Mouse (Mus musculus) neural tube, embryonic 13.5 days (tissue): Measurements from ENCODE around the gene Cfl1. TPM values are rescaled to one million over a fixed set of nuclear protein-coding genes. Genes with fewer than 3 reads are reported as not detected.
A peak's percentile ranks its signal among the peaks of the same experiment; 100 is the strongest.

ENCODE experiments used
- ATAC-seq: fragments of 200-750 bp; cut with Nextera tagmentation; 2 replicates; pipeline ENCODE4 v1.8.0; 2017; ENCODE audit warnings: low read depth, mild to moderate bottlenecking, moderate TSS enrichment, moderate library complexity
- H3K27ac ChIP-seq: fragments of 300-500 bp; sonication (generic); replicated peaks from 2 replicates; pipeline ENCODE4 v1.5.1; 2015; ENCODE audit warnings: moderate library complexity, mild to moderate bottlenecking, inconsistent platforms
- H3K27me3 ChIP-seq: fragments of 300-500 bp; sonication (generic); 2 replicates; pipeline ENCODE4 v1.6.1; 2015; ENCODE audit warnings: mild to moderate bottlenecking, inconsistent platforms
- H3K36me3 ChIP-seq: fragments of 300-500 bp; sonication (generic); 2 replicates; pipeline ENCODE4 v1.6.1; 2015; ENCODE audit warnings: mild to moderate bottlenecking, inconsistent platforms
- H3K4me1 ChIP-seq: fragments of 300-500 bp; sonication (generic); replicated peaks from 2 replicates; pipeline ENCODE4 v1.6.1; 2015; ENCODE audit warnings: inconsistent platforms
- H3K4me2 ChIP-seq: fragments of 300-500 bp; sonication (generic); 2 replicates; pipeline ENCODE4 v1.6.1; 2015; ENCODE audit warnings: inconsistent platforms, mild to moderate bottlenecking, moderate library complexity
- H3K4me3 ChIP-seq: fragments of 300-500 bp; sonication (generic); 2 replicates; pipeline ENCODE4 v1.5.1; 2015; ENCODE audit warnings: mild to moderate bottlenecking, inconsistent platforms
- H3K9ac ChIP-seq: fragments of 300-500 bp; sonication (generic); 2 replicates; pipeline ENCODE4 v1.6.1; 2015; ENCODE audit warnings: moderate library complexity, mild to moderate bottlenecking, inconsistent platforms
- H3K9me3 ChIP-seq: fragments of 300-500 bp; sonication (generic); 2 replicates; pipeline ENCODE4 v1.6.1; 2016; ENCODE audit warnings: inconsistent platforms
- WGBS: fragments of 180-500 bp; shearing (Covaris S2); methylation state at CpG from one replicate; pipeline ENCODE4 v1.1.7; 2015; 5-methylcytosine and 5-hydroxymethylcytosine counted together
- polyA plus RNA-seq: library from polyadenylated mRNA; unstranded; fragments of >200 nt; fragmentation: Nextera tagmentation; extraction: Ambion mirVana; gene quantifications from 2 replicates; pipeline ENCODE4 v1.2.1, GENCODE M21; 2015

Gene Cfl1
- polyA plus RNA-seq, 1 experiment from 2014 or later: 3,643 TPM

DNA sequence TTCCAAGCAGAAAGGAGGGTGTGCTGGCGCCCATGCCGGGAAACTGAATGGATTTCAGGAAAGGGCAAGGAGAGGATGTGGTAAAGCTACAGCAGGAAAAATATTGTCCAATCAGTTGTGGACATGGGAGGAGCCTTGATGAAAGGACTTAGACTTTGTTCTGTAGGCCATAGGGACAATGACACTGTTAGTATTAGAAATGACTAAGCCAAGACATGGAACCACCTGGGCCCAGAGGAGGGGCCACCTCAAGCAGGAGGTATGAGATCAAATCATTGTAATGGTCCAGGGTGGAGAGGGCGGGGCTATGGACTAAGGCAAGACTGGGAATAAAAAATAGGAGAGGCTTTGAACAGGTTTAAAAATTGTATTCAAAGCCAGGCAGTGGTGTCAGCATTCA lies 28.5 kb downstream of the Cfl1 start:
- Histone ChIP-seq H3K9me3 (no peaks in the 10 kb centered on the region), H3K9ac (no peak overlapping the region), H3K36me3 (no peaks in the 10 kb centered on the region), H3K4me2 (no peak overlapping the region), H3K4me3 (no peak overlapping the region), H3K27me3 (no peaks in the 10 kb centered on the region), H3K4me1 (no peaks in the 10 kb centered on the region), H3K27ac (no peak overlapping the region)
- 87% methylated on average over 3 of the region's 3 CpGs for WGBS
- no peak for ATAC-seq

GRCm38 (mm10) chr19:5525204-5525603 lies 34.9 kb downstream of the Cfl1 start:
- H3K9me3 ChIP-seq: no peaks in the 10 kb centered on the region
- no peak overlapping the region for H3K4me2 ChIP-seq
- H3K27me3 ChIP-seq: no peaks in the 10 kb centered on the region; the same call in 1 of the 2 replicates
- peaks cover 14% of the 10 kb centered on the region for H3K4me1 ChIP-seq
- H3K9ac ChIP-seq: no peak overlapping the region
- ATAC-seq: no peak
- H3K27ac ChIP-seq: no peak overlapping the region
- no peak overlapping the region for H3K4me3 ChIP-seq
- H3K36me3 ChIP-seq: no peaks in the 10 kb centered on the region
- WGBS: 75% methylated on average over 5 of the region's 5 CpGs

- Histone ChIP-seq H3K9me3 (no peaks in the 10 kb centered on the region), H3K27ac (no peak overlapping the region), H3K27me3 (peaks cover 20% of the 10 kb centered on the region), H3K4me3 (no peak overlapping the region; the same call in 1 of the 2 replicates), H3K9ac (no peak overlapping the region), H3K4me2 (peak overlapping the region; percentile 38), H3K4me1 (peaks cover 18% of the 10 kb centered on the region), H3K36me3 (no peaks in the 10 kb centered on the region)
- 16% methylated on average over 20 of the region's 20 CpGs for WGBS
- peak; percentile 93 for ATAC-seq
Observed at GRCm38 (mm10) chr19:5529325-5530137, 39.3 kb downstream of the Cfl1 start.

- WGBS: 26% methylated on average over 7 of the region's 7 CpGs
- H3K27ac ChIP-seq: no peak overlapping the region
- H3K4me3 ChIP-seq: no peak overlapping the region
- no peak for ATAC-seq
- H3K9ac ChIP-seq: no peak overlapping the region
- no peak overlapping the region for H3K4me2 ChIP-seq
- H3K36me3 ChIP-seq: no peaks in the 10 kb centered on the region
- peaks cover 21% of the 10 kb centered on the region for H3K27me3 ChIP-seq
- H3K9me3 ChIP-seq: no peaks in the 10 kb centered on the region
- H3K4me1 ChIP-seq: peaks cover 18% of the 10 kb centered on the region
Observed at GRCm38 (mm10) chr19:5530138-5530524, 39.9 kb downstream of the Cfl1 start.

GRCm38 (mm10) chr19:5532520-5532919 lies 42.3 kb downstream of the Cfl1 start:
- H3K27ac ChIP-seq: no peak overlapping the region
- no peak for ATAC-seq
- H3K9me3 ChIP-seq: no peaks in the 10 kb centered on the region
- peaks cover 18% of the 10 kb centered on the region for H3K4me1 ChIP-seq
- H3K4me2 ChIP-seq: no peak overlapping the region
- H3K4me3 ChIP-seq: no peak overlapping the region
- no peak overlapping the region for H3K9ac ChIP-seq
- no peaks in the 10 kb centered on the region for H3K36me3 ChIP-seq
- WGBS: 76% methylated on average over 8 of the region's 8 CpGs
- peaks cover 34% of the 10 kb centered on the region for H3K27me3 ChIP-seq

- no peak overlapping the region for H3K27ac ChIP-seq
- H3K27me3 ChIP-seq: peaks cover 19% of the 10 kb centered on the region; the same call in 1 of the 2 replicates
- H3K4me3 ChIP-seq: no peak overlapping the region
- no peaks in the 10 kb centered on the region for H3K4me1 ChIP-seq
- H3K9me3 ChIP-seq: no peaks in the 10 kb centered on the region
- H3K9ac ChIP-seq: no peak overlapping the region
- no peak overlapping the region for H3K4me2 ChIP-seq
- no peak for ATAC-seq
- H3K36me3 ChIP-seq: no peaks in the 10 kb centered on the region
- 78% methylated on average over 8 of the region's 8 CpGs for WGBS
Observed at GRCm38 (mm10) chr19:5538786-5539185, 48.5 kb downstream of the Cfl1 start.

DNA sequence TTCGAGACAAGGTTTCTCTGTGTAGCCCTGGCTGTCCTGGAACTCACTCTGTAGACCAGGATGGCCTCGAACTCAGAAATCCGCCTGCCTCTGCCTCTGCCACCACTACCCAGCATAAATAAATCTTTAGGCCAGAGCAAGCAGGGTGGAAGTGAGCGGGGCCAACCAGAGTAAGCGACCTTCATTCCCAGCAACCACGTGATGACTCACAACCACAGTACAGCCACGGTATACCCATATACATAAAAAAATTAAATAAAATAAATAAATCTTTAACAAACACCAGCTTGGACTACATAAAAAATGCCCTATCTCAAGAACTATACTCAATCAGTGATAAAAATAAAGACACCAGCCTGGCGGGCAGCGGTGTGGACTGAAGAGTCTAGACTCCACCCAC lies 53.1 kb downstream of the Cfl1 start:
- H3K4me2 ChIP-seq: no peak overlapping the region
- no peak overlapping the region for H3K27ac ChIP-seq
- H3K9ac ChIP-seq: no peak overlapping the region
- H3K4me3 ChIP-seq: no peak overlapping the region
- 86% methylated on average over 9 of the region's 9 CpGs for WGBS
- no peaks in the 10 kb centered on the region for H3K9me3 ChIP-seq
- H3K4me1 ChIP-seq: no peaks in the 10 kb centered on the region
- H3K36me3 ChIP-seq: no peaks in the 10 kb centered on the region
- peaks cover 5% of the 10 kb centered on the region; the same call in 1 of the 2 replicates for H3K27me3 ChIP-seq
- ATAC-seq: no peak

- Histone ChIP-seq H3K27me3 (0 out of 2 replicates have a peak, but pooled peaks cover under 1% of the 10 kb centered on the region), H3K4me3 (no peak overlapping the region), H3K9ac (no peak overlapping the region), H3K36me3 (no peaks in the 10 kb centered on the region), H3K27ac (no peak overlapping the region), H3K4me2 (no peak overlapping the region), H3K9me3 (no peaks in the 10 kb centered on the region), H3K4me1 (no peaks in the 10 kb centered on the region)
- no peak for ATAC-seq
- 63% methylated on average over 11 of the region's 11 CpGs for WGBS
Observed at GRCm38 (mm10) chr19:5544031-5544430, 53.8 kb downstream of the Cfl1 start.

Other genes with a start within 250 kb of the Cfl1 start
- gene Pacs1, start 217.3 kb upstream of the Cfl1 start, polyA plus RNA-seq: 36.3 and 41.0 TPM in 2 replicates
- gene Sf3b2, start 195.0 kb upstream of the Cfl1 start, polyA plus RNA-seq: 344 and 351 TPM in 2 replicates
- 34.1 and 34.6 TPM in 2 replicates for gene Gal3st3, start 192.1 kb upstream of the Cfl1 start, polyA plus RNA-seq
- gene Catsper1, start 154.7 kb upstream of the Cfl1 start, polyA plus RNA-seq: not detected in 2 replicates
- gene Cst6, start 140.9 kb upstream of the Cfl1 start, polyA plus RNA-seq: 8.9 and 9.7 TPM in 2 replicates
- 51.1 and 55.2 TPM in 2 replicates for gene Eif1ad, start 123.7 kb upstream of the Cfl1 start, polyA plus RNA-seq
- 311 and 317 TPM in 2 replicates for gene Banf1, start 123.3 kb upstream of the Cfl1 start, polyA plus RNA-seq
- 72.2 and 74.8 TPM in 2 replicates for gene Sart1, start 101.8 kb upstream of the Cfl1 start, polyA plus RNA-seq
- gene Tsga10ip, start 87.9 kb upstream of the Cfl1 start, polyA plus RNA-seq: 0.20 TPM in 1 of 2 replicates, not detected in the other
- gene Drap1, start 65.5 kb upstream of the Cfl1 start, polyA plus RNA-seq: 318 and 326 TPM in 2 replicates
- gene AI837181, start 65.3 kb upstream of the Cfl1 start, polyA plus RNA-seq: 69.5 and 75.5 TPM in 2 replicates
- 0.59 TPM in 1 of 2 replicates, not detected in the other for gene Fosl1, start 42.9 kb upstream of the Cfl1 start, polyA plus RNA-seq
- 10.7 and 11.1 TPM in 2 replicates for gene Ccdc85b, start 32.6 kb upstream of the Cfl1 start, polyA plus RNA-seq
- gene Fibp, start 29.8 kb upstream of the Cfl1 start, polyA plus RNA-seq: 163 and 164 TPM in 2 replicates
- 3.2 and 5.6 TPM in 2 replicates for gene Ctsw, start 21.9 kb upstream of the Cfl1 start, polyA plus RNA-seq
- 56.9 and 60.8 TPM in 2 replicates for gene Efemp2, start 16.5 kb upstream of the Cfl1 start, polyA plus RNA-seq
- 40.4 and 43.2 TPM in 2 replicates for gene Mus81, start 2.1 kb upstream of the Cfl1 start, polyA plus RNA-seq
- not detected in 2 replicates for gene 1700020D05Rik, start 13.3 kb downstream of the Cfl1 start, polyA plus RNA-seq
- gene Snx32, start 20.1 kb downstream of the Cfl1 start, polyA plus RNA-seq: 69.9 and 74.3 TPM in 2 replicates
- 0.11 TPM in 1 of 2 replicates, not detected in the other for gene Ovol1, start 70.2 kb downstream of the Cfl1 start, polyA plus RNA-seq
- 2.9 and 3.5 TPM in 2 replicates for gene Ap5b1, start 77.6 kb downstream of the Cfl1 start, polyA plus RNA-seq
- 79.2 and 87.8 TPM in 2 replicates for gene Rnaseh2c, start 111.4 kb downstream of the Cfl1 start, polyA plus RNA-seq
- gene Kat5, start 119.8 kb downstream of the Cfl1 start, polyA plus RNA-seq: 72.3 and 77.2 TPM in 2 replicates
- 33.8 and 36.5 TPM in 2 replicates for gene Rela, start 147.0 kb downstream of the Cfl1 start, polyA plus RNA-seq
- gene Sipa1, start 173.3 kb downstream of the Cfl1 start, polyA plus RNA-seq: 19.1 and 19.8 TPM in 2 replicates
- 17.4 and 18.0 TPM in 2 replicates for gene Map3k11, start 198.3 kb downstream of the Cfl1 start, polyA plus RNA-seq
- gene Pcnx3, start 198.5 kb downstream of the Cfl1 start, polyA plus RNA-seq: 23.0 TPM in 2 replicates
- not detected in 2 replicates for gene Kcnk7, start 213.9 kb downstream of the Cfl1 start, polyA plus RNA-seq
- gene Ehbp1l1, start 235.9 kb downstream of the Cfl1 start, polyA plus RNA-seq: 8.3 and 9.6 TPM in 2 replicates
- 186 and 194 TPM in 2 replicates for gene Fam89b, start 239.2 kb downstream of the Cfl1 start, polyA plus RNA-seq